Mouse (Mus musculus) embryonic fibroblast, embryonic 13.5 days (primary cell): ENCODE data around the gene Cd36.

Experiments used
- CTCF ChIP-seq: IDR thresholded peaks from 2 replicates; pipeline ENCODE4 v1.5.1; 2011; ENCODE audit warnings: mild to moderate bottlenecking, control low read depth, low read length, moderate library complexity, borderline replicate concordance; ENCODE audit not compliant: insufficient read depth
- POLR2A ChIP-seq: IDR thresholded peaks from 2 replicates; pipeline ENCODE4 v1.6.1; 2011; ENCODE audit warnings: low read depth, mild to moderate bottlenecking, control low read depth, low read length, moderate library complexity

GRCm38 (mm10) chr5:17881542-17881896 is 7.1 kb downstream of the Cd36 start:
- no peak for TF ChIP-seq CTCF
- TF ChIP-seq POLR2A, result no peak
